In the genomic region with DNA sequence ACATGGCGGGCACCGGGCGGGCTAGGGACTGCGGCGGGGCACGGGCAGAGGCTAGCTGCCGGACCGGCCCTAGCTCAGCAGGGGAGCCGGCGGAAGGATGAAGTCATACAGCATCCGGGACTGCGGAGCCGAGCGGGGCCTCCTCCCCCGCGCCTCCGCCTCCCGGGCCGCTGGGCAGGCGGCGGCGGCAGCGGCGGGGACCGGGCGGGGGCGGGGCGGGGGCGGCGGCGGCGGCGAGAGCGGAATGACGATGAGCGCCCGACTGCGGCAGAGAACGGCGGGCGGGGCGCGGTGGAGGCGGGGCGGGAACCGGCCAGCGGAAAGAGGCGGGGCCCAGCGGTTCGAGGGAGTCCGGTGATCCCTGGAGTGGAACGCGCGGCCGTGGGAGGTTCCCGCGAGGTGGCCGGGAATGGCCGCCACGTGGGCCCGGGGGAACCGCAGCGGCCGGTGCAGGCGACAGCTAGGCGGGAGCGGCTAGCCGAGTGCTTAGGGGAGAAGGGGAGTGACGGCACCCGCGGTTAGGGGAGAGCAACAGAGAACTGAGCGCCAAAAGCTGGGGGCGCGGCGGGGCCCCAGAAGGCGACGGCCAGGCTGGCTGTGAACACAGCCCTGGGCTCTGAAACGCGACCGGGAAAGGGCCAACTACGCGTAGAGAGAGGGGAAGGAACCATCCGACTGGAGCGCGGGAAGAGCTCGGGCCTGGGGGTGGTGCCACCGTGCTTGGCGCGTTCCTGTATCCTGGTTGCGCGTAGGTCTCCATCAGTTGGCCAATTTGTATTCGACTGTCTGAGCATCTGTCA, we compare ENCODE assay signal across 8 mouse cellular contexts. TPM values are rescaled to one million over a fixed set of nuclear protein-coding genes. Genes with fewer than 3 reads are reported as not detected.
DNase-seq lines count a peak whose midpoint lies in the region; ATAC-seq and TF ChIP-seq lines count a peak whose summit lies in the region.

A gene (minus strand): TSS at position 97 of the 800 bp plus-strand sequence.

- H3K27ac ChIP-seq in intestine, postnatal 0 days (ENCODE audit: low read depth, low read length) = no peak within 1 kb of the TSS
- peak within 1 kb of the TSS; percentile 59; the same call in 1 of the 2 replicates for H3K27ac ChIP-seq in limb, embryonic 15.5 days
- peak within 1 kb of the TSS; percentile 93 for H3K27ac ChIP-seq in midbrain, embryonic 14.5 days (replicated peaks; ENCODE audit: low read depth, low read length)

- ATAC-seq in intestine, postnatal 0 days = peak; percentile 44; the same call in 1 of the 2 replicates
- peak; percentile 45; the same call in 1 of the 2 replicates for ATAC-seq in limb, embryonic 15.5 days (ENCODE audit: insufficient number of reproducible peaks, low FRiP score, low TSS enrichment, low read depth)
- peak; percentile 53 for ATAC-seq in midbrain, embryonic 14.5 days (ENCODE audit: low FRiP score, low TSS enrichment)

- no peak for TF ChIP-seq CTCF in intestine, postnatal 0 days (IDR thresholded peaks at IDR 0.05; ENCODE audit: low read depth)

- H3K27me3 ChIP-seq in intestine, postnatal 0 days (replicated peaks; ENCODE audit: control insufficient read depth, insufficient read depth, low read length) = peaks cover 20% of the 10 kb centered on the region
- H3K27me3 ChIP-seq in limb, embryonic 15.5 days = peaks cover 50% of the 10 kb centered on the region
- H3K27me3 ChIP-seq in midbrain, embryonic 14.5 days (ENCODE audit: control insufficient read depth, insufficient read depth, low read length) = no peaks in the 10 kb centered on the region
- no peaks in the 10 kb centered on the region; the same call in 1 of the 2 replicates for H3K27me3 ChIP-seq in splenic B cell, adult 2 months (ENCODE audit: control insufficient read depth, insufficient read depth, low read length, poor library complexity, severe bottlenecking)

- peaks cover 7% of the 10 kb centered on the region for H3K4me1 ChIP-seq in intestine, postnatal 0 days (replicated peaks; ENCODE audit: control insufficient read depth, insufficient read depth, low read length)
- H3K4me1 ChIP-seq in limb, embryonic 15.5 days = peaks cover 35% of the 10 kb centered on the region
- H3K4me1 ChIP-seq in midbrain, embryonic 14.5 days (ENCODE audit: control insufficient read depth, insufficient read depth, low read length) = peaks cover 24% of the 10 kb centered on the region

- WGBS in intestine, postnatal 0 days = under 1% methylated on average over 77 of the region's 92 CpGs
- under 1% methylated on average over 71 of the region's 92 CpGs for WGBS in limb, embryonic 15.5 days
- WGBS in midbrain, embryonic 14.5 days = under 1% methylated on average over 77 of the region's 92 CpGs

- H3K9ac ChIP-seq in intestine, postnatal 0 days (ENCODE audit: low read depth, low read length) = peak within 1 kb of the TSS; percentile 42
- peak within 1 kb of the TSS; percentile 54 for H3K9ac ChIP-seq in limb, embryonic 15.5 days
- H3K9ac ChIP-seq in midbrain, embryonic 14.5 days (replicated peaks; ENCODE audit: low read length) = peak within 1 kb of the TSS; percentile 83

- peak within 1 kb of the TSS; percentile 66 for H3K4me3 ChIP-seq in intestine, postnatal 0 days (ENCODE audit: low read depth, low read length)
- peak within 1 kb of the TSS; percentile 69 for H3K4me3 ChIP-seq in limb, embryonic 15.5 days
- peak within 1 kb of the TSS; percentile 82 for H3K4me3 ChIP-seq in midbrain, embryonic 14.5 days (replicated peaks; ENCODE audit: low read depth, low read length)

- H3K36me3 ChIP-seq in intestine, postnatal 0 days (ENCODE audit: control insufficient read depth, insufficient read depth) = 0 out of 2 replicates have a peak, but pooled peaks cover 4% of the 10 kb centered on the region
- peaks cover 7% of the 10 kb centered on the region for H3K36me3 ChIP-seq in limb, embryonic 15.5 days
- no peaks in the 10 kb centered on the region for H3K36me3 ChIP-seq in midbrain, embryonic 14.5 days (ENCODE audit: control insufficient read depth, insufficient read depth, low read length)
- H3K36me3 ChIP-seq in splenic B cell, adult 2 months (ENCODE audit: control insufficient read depth, insufficient read depth, low read length, poor library complexity, severe bottlenecking) = no peaks in the 10 kb centered on the region

- peak within 1 kb of the TSS; percentile 99 for H3K4me2 ChIP-seq in intestine, postnatal 0 days (replicated peaks; ENCODE audit: low read depth)
- H3K4me2 ChIP-seq in limb, embryonic 15.5 days = peak within 1 kb of the TSS; percentile 100
- H3K4me2 ChIP-seq in midbrain, embryonic 14.5 days (ENCODE audit: low read length) = peak within 1 kb of the TSS; percentile 89

- peak; percentile 82 for DNase-seq in A20 (ENCODE audit: low read depth, low spot score)
- DNase-seq in adrenal gland, adult 18-20 months (ENCODE audit: low spot score in 2 of 2) = peak; percentile 80 to 81
- peak; percentile 63 for DNase-seq in embryo, embryonic 10.5 days (ENCODE audit: low spot score)
- peak; percentile 80 to 81 for DNase-seq in heart, adult 18-20 months
- peak; percentile 80 for DNase-seq in midbrain, embryonic 14.5 days
- peak; percentile 50 for DNase-seq in splenic B cell, adult 2 months (ENCODE audit: low read depth, low spot score)

- no peaks in the 10 kb centered on the region for H3K9me3 ChIP-seq in intestine, postnatal 0 days (ENCODE audit: control insufficient read depth)
- H3K9me3 ChIP-seq in limb, embryonic 15.5 days = no peaks in the 10 kb centered on the region
- no peaks in the 10 kb centered on the region for H3K9me3 ChIP-seq in midbrain, embryonic 14.5 days (ENCODE audit: control insufficient read depth, low read length)

RNA-seq across cellular contexts. Expression of the gene that starts here (rescaled TPM):
- total RNA-seq in adrenal gland, adult 18-20 months (2021) = 100 to 1,000 TPM in 1 of 2 experiments, 10 to 100 TPM in 1; 45.6 to 212 TPM
- 1 to 10 TPM; 1.3 to 1.6 TPM for total RNA-seq in heart, adult 18-20 months (2021)
- 1.0 and 2.0 TPM in 2 replicates for polyA plus RNA-seq in intestine, postnatal 0 days (2015; fragmentation: Nextera tagmentation; extraction: Ambion mirVana)
- 1.1 and 1.2 TPM in 2 replicates for polyA plus RNA-seq in limb, embryonic 15.5 days (2015; fragmentation: Nextera tagmentation; extraction: Ambion mirVana)
- 35.6 and 54.4 TPM in 2 replicates for polyA plus RNA-seq in midbrain, embryonic 14.5 days (2014; fragmentation: Nextera tagmentation; extraction: Ambion mirVana)

Comparison
In these comparisons a context has a peak if more than half of its experiments do, and no peak if none do; other contexts are left out.
1. RNA of the gene that starts here (total RNA-seq): 45.6 to 212 TPM in adrenal gland, adult 18-20 months; 1.3 to 1.6 TPM in heart, adult 18-20 months; every median in the first group is over 10 times any median in the second.
2. RNA of the gene that starts here (polyA plus RNA-seq): 35.6 to 54.4 TPM in midbrain, embryonic 14.5 days; 1.1 to 1.2 TPM in limb, embryonic 15.5 days and 1.0 to 2.0 TPM in intestine, postnatal 0 days; every median in the first group is over 10 times any median in the second.
3. Peak in every context shown above with its lines, with median percentiles within 50 percentile points of each other: DNase-seq, ATAC-seq, H3K4me2 ChIP-seq, H3K4me3 ChIP-seq and H3K9ac ChIP-seq.